Mouse (Mus musculus) liver, embryonic 13.5 days (tissue): ENCODE results near the gene Foxm1. TPM values are rescaled to one million over a fixed set of nuclear protein-coding genes. Genes with fewer than 3 reads are reported as not detected.

ENCODE experiments used
- ATAC-seq: fragments of 200-750 bp; cut with Nextera tagmentation; 2 replicates; pipeline ENCODE4 v1.8.0; 2017; ENCODE audit warnings: low read depth, mild to moderate bottlenecking, moderate number of reproducible peaks, moderate library complexity
- DNase-seq: peaks from one replicate; pipeline ENCODE4 v3.0.0; 2022
- H3K27ac ChIP-seq: fragments of 300-500 bp; sonication (generic); 2 replicates; pipeline ENCODE4 v1.5.1; 2015; ENCODE audit warnings: moderate library complexity, mild to moderate bottlenecking, inconsistent platforms
- H3K27me3 ChIP-seq: fragments of 300-500 bp; sonication (generic); 2 replicates; pipeline ENCODE4 v1.6.1; 2015; ENCODE audit warnings: mild to moderate bottlenecking, inconsistent platforms
- H3K36me3 ChIP-seq: fragments of 300-500 bp; sonication (generic); 2 replicates; pipeline ENCODE4 v1.6.1; 2015; ENCODE audit warnings: mild to moderate bottlenecking, inconsistent platforms
- H3K4me1 ChIP-seq: fragments of 300-500 bp; sonication (generic); replicated peaks from 2 replicates; pipeline ENCODE4 v1.6.1; 2015; ENCODE audit warnings: inconsistent platforms
- H3K4me2 ChIP-seq: fragments of 300-500 bp; sonication (generic); 2 replicates; pipeline ENCODE4 v1.6.1; 2015; ENCODE audit warnings: inconsistent platforms, mild to moderate bottlenecking, moderate library complexity
- H3K4me3 ChIP-seq: fragments of 300-500 bp; sonication (generic); replicated peaks from 2 replicates; pipeline ENCODE4 v1.5.1; 2015; ENCODE audit warnings: mild to moderate bottlenecking, inconsistent platforms
- H3K9ac ChIP-seq: fragments of 300-500 bp; sonication (generic); 2 replicates; pipeline ENCODE4 v1.6.1; 2015; ENCODE audit warnings: mild to moderate bottlenecking, inconsistent platforms
- H3K9me3 ChIP-seq: fragments of 300-500 bp; sonication (generic); replicated peaks from 2 replicates; pipeline ENCODE4 v1.6.1; 2016; ENCODE audit warnings: inconsistent platforms
- WGBS: fragments of 180-500 bp; shearing (Covaris S2); methylation state at CpG from one replicate; pipeline ENCODE4 v1.1.7; 2015; ENCODE audit not compliant: insufficient replicate concordance; 5-methylcytosine and 5-hydroxymethylcytosine counted together
- polyA plus RNA-seq: library from polyadenylated mRNA; unstranded; fragments of >200 nt; fragmentation: Nextera tagmentation; extraction: Ambion mirVana; gene quantifications from 2 replicates; pipeline ENCODE4 v1.2.1, GENCODE M21; 2015

Gene Foxm1
- 12.2 and 14.7 TPM in 2 replicates for polyA plus RNA-seq

- DNase-seq, result peak; percentile 76
- peak within 1 kb of the TSS; percentile 88 for H3K4me2 ChIP-seq
- H3K9me3 ChIP-seq, result no peaks in the 10 kb centered on the region
- peak within 1 kb of the TSS; percentile 97 for H3K4me3 ChIP-seq
- peaks cover 56% of the 10 kb centered on the region for H3K36me3 ChIP-seq
- no peaks in the 10 kb centered on the region for H3K27me3 ChIP-seq
- peak within 1 kb of the TSS; percentile 92 for H3K9ac ChIP-seq
- H3K4me1 ChIP-seq, result peaks cover 57% of the 10 kb centered on the region
- peak; percentile 89 for ATAC-seq
- under 1% methylated on average over 64 of the region's 76 CpGs for WGBS
- H3K27ac ChIP-seq, result peak within 1 kb of the TSS; percentile 96
Measured at GRCm38 (mm10) chr6:128362381-128363006, at the start of gene Foxm1, which contains the start of gene Rhno1. TSS of gene Foxm1 (plus strand) at chr6:128362967. TSS of gene Rhno1 (minus strand) at chr6:128362911.

- no peak overlapping the region for H3K9ac ChIP-seq
- H3K36me3 ChIP-seq, result no peaks in the 10 kb centered on the region
- H3K4me1 ChIP-seq, result no peaks in the 10 kb centered on the region
- no peaks in the 10 kb centered on the region for H3K27me3 ChIP-seq
- H3K4me2 ChIP-seq, result no peak overlapping the region
- ATAC-seq (no peak), DNase-seq (no peak)
- 62% methylated on average over 6 of the region's 6 CpGs for WGBS
- no peaks in the 10 kb centered on the region for H3K9me3 ChIP-seq
- no peak overlapping the region for H3K27ac ChIP-seq
- no peak overlapping the region for H3K4me3 ChIP-seq
Measured at GRCm38 (mm10) chr6:128314796-128315195, 48.0 kb upstream of the Foxm1 start.

GRCm38 (mm10) chr6:128315597-128315996 is 47.2 kb upstream of the Foxm1 start:
- Histone ChIP-seq H3K27me3 (no peaks in the 10 kb centered on the region), H3K36me3 (no peaks in the 10 kb centered on the region), H3K4me2 (no peak overlapping the region), H3K4me3 (no peak overlapping the region), H3K9me3 (no peaks in the 10 kb centered on the region), H3K9ac (no peak overlapping the region), H3K27ac (no peak overlapping the region), H3K4me1 (no peaks in the 10 kb centered on the region)
- ATAC-seq (no peak), DNase-seq (no peak)
- WGBS, result 67% methylated on average over 8 of the region's 8 CpGs

- H3K4me2 ChIP-seq, result no peak overlapping the region
- no peaks in the 10 kb centered on the region for H3K9me3 ChIP-seq
- DNase-seq, result no peak
- no peaks in the 10 kb centered on the region for H3K27me3 ChIP-seq
- no peak for ATAC-seq
- H3K4me3 ChIP-seq, result no peak overlapping the region
- no peak overlapping the region for H3K9ac ChIP-seq
- no peak overlapping the region for H3K27ac ChIP-seq
- H3K36me3 ChIP-seq, result peaks cover 16% of the 10 kb centered on the region
- H3K4me1 ChIP-seq, result no peaks in the 10 kb centered on the region
- 6% methylated on average over 4 of the region's 4 CpGs for WGBS
Measured at GRCm38 (mm10) chr6:128318317-128318716, 44.5 kb upstream of the Foxm1 start.

GRCm38 (mm10) chr6:128334397-128335124 is 28.2 kb upstream of the Foxm1 start:
- 24% methylated on average over 12 of the region's 12 CpGs for WGBS
- ATAC-seq, result peak; percentile 52; the same call in 1 of the 2 replicates

GRCm38 (mm10) chr6:128337467-128337866 is 25.3 kb upstream of the Foxm1 start:
- Histone ChIP-seq H3K9ac (no peak overlapping the region), H3K36me3 (no peaks in the 10 kb centered on the region), H3K4me1 (peaks cover 26% of the 10 kb centered on the region), H3K27me3 (no peaks in the 10 kb centered on the region), H3K9me3 (no peaks in the 10 kb centered on the region), H3K4me3 (no peak overlapping the region), H3K27ac (no peak overlapping the region), H3K4me2 (no peak overlapping the region)
- DNase-seq (no peak), ATAC-seq (no peak)
- 73% methylated on average over 7 of the region's 7 CpGs for WGBS

More at GRCm38 (mm10) chr6:128334397-128335124, 28.2 kb upstream of the Foxm1 start:
- Histone ChIP-seq H3K9me3 (no peaks in the 10 kb centered on the region), H3K36me3 (peaks cover 10% of the 10 kb centered on the region), H3K27me3 (no peaks in the 10 kb centered on the region), H3K9ac (no peak overlapping the region), H3K4me3 (no peak overlapping the region), H3K4me2 (no peak overlapping the region), H3K4me1 (peaks cover 24% of the 10 kb centered on the region), H3K27ac (no peak overlapping the region)
- peak; percentile 18 for DNase-seq

GRCm38 (mm10) chr6:128338876-128339275 is 23.9 kb upstream of the Foxm1 start:
- Histone ChIP-seq H3K9ac (no peak overlapping the region), H3K36me3 (no peaks in the 10 kb centered on the region), H3K9me3 (no peaks in the 10 kb centered on the region), H3K27ac (no peak overlapping the region), H3K27me3 (no peaks in the 10 kb centered on the region), H3K4me3 (no peak overlapping the region), H3K4me1 (peaks cover 21% of the 10 kb centered on the region), H3K4me2 (no peak overlapping the region)
- ATAC-seq (no peak), DNase-seq (no peak)
- 55% methylated on average over 5 of the region's 5 CpGs for WGBS

- H3K4me1 ChIP-seq, result peaks cover 12% of the 10 kb centered on the region
- H3K4me3 ChIP-seq, result no peak overlapping the region
- 76% methylated on average over 11 of the region's 11 CpGs for WGBS
- H3K27me3 ChIP-seq, result no peaks in the 10 kb centered on the region
- H3K9me3 ChIP-seq, result no peaks in the 10 kb centered on the region
- H3K4me2 ChIP-seq, result no peak overlapping the region
- ATAC-seq, result no peak
- H3K27ac ChIP-seq, result no peak overlapping the region
- H3K9ac ChIP-seq, result no peak overlapping the region
- no peak for DNase-seq
- H3K36me3 ChIP-seq, result no peaks in the 10 kb centered on the region
Measured at GRCm38 (mm10) chr6:128341956-128342723, 20.6 kb upstream of the Foxm1 start.

- no peaks in the 10 kb centered on the region for H3K9me3 ChIP-seq
- no peak overlapping the region for H3K4me3 ChIP-seq
- H3K27me3 ChIP-seq, result no peaks in the 10 kb centered on the region
- H3K27ac ChIP-seq, result no peak overlapping the region
- WGBS, result 15% methylated on average over 10 of the region's 10 CpGs
- H3K9ac ChIP-seq, result no peak overlapping the region
- DNase-seq (no peak), ATAC-seq (no peak)
- peaks cover 2% of the 10 kb centered on the region for H3K36me3 ChIP-seq
- H3K4me2 ChIP-seq, result no peak overlapping the region
- H3K4me1 ChIP-seq, result peaks cover 4% of the 10 kb centered on the region; the same call in 1 of the 2 replicates
Measured at GRCm38 (mm10) chr6:128345623-128346022, 17.1 kb upstream of the Foxm1 start.

GRCm38 (mm10) chr6:128346782-128347181 is 16.0 kb upstream of the Foxm1 start:
- Histone ChIP-seq H3K27ac (no peak overlapping the region), H3K4me1 (peaks cover 4% of the 10 kb centered on the region; the same call in 1 of the 2 replicates), H3K36me3 (peaks cover 7% of the 10 kb centered on the region), H3K4me2 (no peak overlapping the region), H3K9me3 (no peaks in the 10 kb centered on the region), H3K9ac (no peak overlapping the region), H3K4me3 (no peak overlapping the region), H3K27me3 (no peaks in the 10 kb centered on the region)
- DNase-seq (no peak), ATAC-seq (no peak)
- 70% methylated on average over 6 of the region's 6 CpGs for WGBS

GRCm38 (mm10) chr6:128349711-128350110 is 13.1 kb upstream of the Foxm1 start:
- DNase-seq (no peak), ATAC-seq (no peak)
- Histone ChIP-seq H3K4me2 (no peak overlapping the region), H3K4me3 (no peak overlapping the region), H3K36me3 (peaks cover 7% of the 10 kb centered on the region), H3K9me3 (no peaks in the 10 kb centered on the region), H3K27ac (no peak overlapping the region), H3K9ac (no peak overlapping the region), H3K27me3 (no peaks in the 10 kb centered on the region), H3K4me1 (peaks cover 6% of the 10 kb centered on the region)
- 47% methylated on average over 7 of the region's 7 CpGs for WGBS
